Mouse (Mus musculus) liver, embryonic 16.5 days (tissue): ENCODE measurements at regions not wholly inside any gene's neighbourhood (a gene's known extent, or its start where the extent isn't known, plus 50 kb on each side); places are given as distances from the start of the nearest gene placed in this dataset.

Source experiments
- ATAC-seq: fragments of 200-750 bp; cut with Nextera tagmentation; 2 replicates; pipeline ENCODE4 v1.8.0; 2017; ENCODE audit warnings: low read depth, mild to moderate bottlenecking, moderate number of reproducible peaks, moderate library complexity
- H3K27ac ChIP-seq: fragments of 300-500 bp; sonication (generic); 2 replicates; pipeline ENCODE4 v1.5.1; 2014; ENCODE audit warnings: mild to moderate bottlenecking, low read length
- H3K27me3 ChIP-seq: fragments of 300-500 bp; sonication (generic); 2 replicates; pipeline ENCODE4 v1.6.1; 2014; ENCODE audit warnings: low read depth, low read length, mixed read lengths; ENCODE audit not compliant: control insufficient read depth, insufficient read depth
- H3K36me3 ChIP-seq: fragments of 300-500 bp; sonication (generic); 2 replicates; pipeline ENCODE4 v1.6.1; 2014; ENCODE audit warnings: mild to moderate bottlenecking; ENCODE audit not compliant: control insufficient read depth, insufficient read depth
- H3K4me1 ChIP-seq: fragments of 300-500 bp; sonication (generic); 2 replicates; pipeline ENCODE4 v1.6.1; 2014; ENCODE audit warnings: low read depth, low read length, mixed read lengths; ENCODE audit not compliant: control insufficient read depth
- H3K4me2 ChIP-seq: fragments of 300-500 bp; sonication (generic); 2 replicates; pipeline ENCODE4 v1.6.1; 2014; ENCODE audit warnings: low read depth, low read length, mixed read lengths
- H3K4me3 ChIP-seq: fragments of 300-500 bp; sonication (generic); 2 replicates; pipeline ENCODE4 v1.5.1; 2014; ENCODE audit warnings: low read depth, mild to moderate bottlenecking, low read length
- H3K9ac ChIP-seq: fragments of 300-500 bp; sonication (generic); 2 replicates; pipeline ENCODE4 v1.6.1; 2014; ENCODE audit warnings: low read depth, low read length
- H3K9me3 ChIP-seq: fragments of 300-500 bp; sonication (generic); replicated peaks from 2 replicates; pipeline ENCODE4 v1.6.1; 2016; ENCODE audit warnings: low read length; ENCODE audit not compliant: control insufficient read depth
- WGBS: fragments of 180-500 bp; shearing (Covaris S2); extraction: QIAGEN DNeasy Blood & Tissue Kit; methylation state at CpG from one replicate; pipeline ENCODE4 v1.1.7; 2014; ENCODE audit not compliant: insufficient replicate concordance; 5-methylcytosine and 5-hydroxymethylcytosine counted together

DNA sequence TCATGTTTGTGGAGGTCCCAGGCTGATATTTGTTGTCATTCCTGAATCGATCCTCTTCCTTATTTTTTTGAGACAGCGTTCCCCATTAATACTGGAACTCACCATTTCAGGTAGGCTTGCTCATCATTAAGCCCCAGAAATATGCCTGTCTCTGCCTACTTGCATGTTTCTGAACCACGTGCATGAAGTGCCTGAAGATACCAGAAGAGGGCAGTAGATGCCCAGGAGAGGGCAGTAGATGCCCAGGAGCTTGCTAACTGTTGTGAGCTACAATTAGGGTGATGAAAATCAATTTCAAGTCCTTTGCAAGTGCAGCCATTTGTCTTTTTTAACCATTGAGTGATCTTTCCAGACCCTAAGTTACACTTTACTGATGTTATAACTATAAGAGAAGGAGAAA is 871.6 kb upstream of the Ddx18 start:
- Histone ChIP-seq H3K4me2 (no peak overlapping the region), H3K27ac (no peak overlapping the region), H3K27me3 (no peaks in the 10 kb centered on the region), H3K4me1 (no peaks in the 10 kb centered on the region), H3K36me3 (no peaks in the 10 kb centered on the region), H3K4me3 (no peak overlapping the region), H3K9ac (no peak overlapping the region), H3K9me3 (no peaks in the 10 kb centered on the region)
- ATAC-seq, result no peak
- 36% methylated on average over 3 of the region's 3 CpGs for WGBS

DNA sequence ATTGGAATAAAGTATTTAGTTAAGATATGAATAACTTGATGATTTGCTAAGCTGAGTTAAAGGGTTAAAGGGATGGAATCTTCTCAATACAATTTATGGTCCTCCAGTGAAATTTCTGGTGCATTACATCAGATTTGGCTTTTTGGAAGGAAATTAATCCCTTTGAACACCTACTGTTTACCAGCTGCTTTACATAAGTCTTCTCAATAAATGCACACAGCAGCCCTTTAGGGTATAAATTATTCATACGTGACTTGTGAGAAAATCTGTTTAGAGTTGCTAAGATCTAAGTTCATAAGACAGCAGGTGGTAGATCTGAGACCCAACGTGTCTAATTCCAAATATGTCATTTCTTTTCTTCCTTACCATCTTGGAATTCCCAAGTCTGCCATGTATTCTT is 855.7 kb upstream of the Ddx18 start:
- 46% methylated on average over 2 of the region's 2 CpGs for WGBS

DNA sequence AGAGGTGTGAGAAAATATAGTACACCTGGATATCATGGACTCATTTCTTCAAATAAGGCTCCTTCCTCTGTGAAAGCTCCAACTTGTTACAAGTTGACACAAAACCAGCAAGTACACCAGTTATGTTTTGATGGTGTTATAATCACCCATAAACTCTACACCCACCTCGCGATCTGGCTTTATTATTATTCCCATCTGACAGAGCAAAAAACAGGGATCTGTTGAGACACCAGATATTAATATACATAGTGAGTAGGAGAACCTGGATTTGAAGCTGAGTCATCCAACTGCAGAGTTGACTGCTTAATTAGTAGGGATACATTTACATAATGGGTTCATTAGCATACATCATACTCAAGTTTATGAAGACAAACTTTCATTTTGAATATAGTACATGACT is 828.6 kb upstream of the Ddx18 start:
- Histone ChIP-seq H3K4me2 (no peak overlapping the region), H3K36me3 (no peaks in the 10 kb centered on the region)
- 64% methylated on average over 2 of the region's 2 CpGs for WGBS

More for the DNA sequence above, 855.7 kb upstream of the Ddx18 start:
- Histone ChIP-seq H3K4me2 (no peak overlapping the region), H3K27me3 (no peaks in the 10 kb centered on the region), H3K4me3 (no peak overlapping the region), H3K4me1 (no peaks in the 10 kb centered on the region), H3K36me3 (no peaks in the 10 kb centered on the region), H3K9me3 (no peaks in the 10 kb centered on the region), H3K9ac (no peak overlapping the region), H3K27ac (no peak overlapping the region)
- ATAC-seq, result no peak

DNA sequence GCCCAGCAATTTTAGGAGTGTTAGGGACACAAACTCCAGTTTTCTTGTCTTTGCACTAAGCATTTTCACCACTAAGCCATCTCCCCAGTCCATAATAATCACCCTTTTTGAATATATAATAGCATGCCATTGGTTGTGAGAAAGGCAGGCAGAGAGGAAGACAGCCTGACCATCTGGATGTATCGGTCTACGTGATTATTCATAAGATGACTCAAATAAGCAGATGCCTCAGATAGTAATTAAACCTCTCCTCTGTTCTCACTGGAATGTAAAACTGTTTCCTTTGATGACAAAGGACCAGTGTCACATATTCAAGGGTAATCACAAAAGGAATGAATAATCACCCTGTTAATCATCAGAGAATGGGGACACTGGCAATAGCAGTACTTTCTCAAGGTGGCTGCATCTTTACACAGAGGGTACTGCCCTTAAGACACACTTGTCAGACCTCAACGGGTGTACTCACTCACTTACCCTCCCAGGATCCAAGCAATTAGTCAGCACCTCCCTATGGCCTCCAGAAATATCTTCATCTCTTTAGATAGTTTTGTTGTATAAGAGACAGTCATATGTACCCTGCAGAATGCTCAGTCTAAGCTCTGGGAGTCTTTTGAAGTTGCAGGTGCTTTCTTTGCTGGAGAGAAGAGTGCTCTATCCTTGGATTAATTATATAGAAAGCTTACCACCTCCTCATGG is 826.0 kb upstream of the Ddx18 start:
- Histone ChIP-seq H3K4me1 (no peaks in the 10 kb centered on the region), H3K4me3 (no peak overlapping the region), H3K4me2 (no peak overlapping the region), H3K27me3 (no peaks in the 10 kb centered on the region), H3K27ac (no peak overlapping the region), H3K9ac (no peak overlapping the region), H3K36me3 (no peaks in the 10 kb centered on the region), H3K9me3 (no peaks in the 10 kb centered on the region; the same call in 1 of the 2 replicates)
- ATAC-seq, result no peak
- WGBS, result 61% methylated on average over 3 of the region's 3 CpGs

More for the DNA sequence above, 828.6 kb upstream of the Ddx18 start:
- no peak for ATAC-seq
- Histone ChIP-seq H3K4me3 (no peak overlapping the region), H3K9ac (no peak overlapping the region), H3K4me1 (no peaks in the 10 kb centered on the region), H3K27ac (no peak overlapping the region), H3K9me3 (no peaks in the 10 kb centered on the region), H3K27me3 (no peaks in the 10 kb centered on the region)

DNA sequence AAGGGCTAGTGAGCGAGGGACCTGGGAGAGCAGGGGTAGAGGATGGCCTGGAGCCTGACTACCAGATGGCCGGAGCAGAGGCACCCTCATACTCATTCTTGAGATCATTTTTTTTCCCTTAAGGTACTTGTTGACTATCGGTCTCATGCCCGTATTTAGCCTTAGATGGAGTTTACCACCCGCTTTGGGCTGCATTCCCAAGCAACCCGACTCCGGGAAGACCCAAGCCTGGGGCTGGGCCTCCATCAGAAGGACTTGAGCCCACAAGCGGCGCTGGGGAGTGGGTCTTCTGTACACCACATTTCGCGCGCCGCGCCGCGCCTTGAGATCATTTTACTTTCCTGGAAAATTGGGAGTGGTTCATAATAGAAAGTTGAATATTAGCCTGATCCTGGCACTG is 789.2 kb upstream of the Ddx18 start:
- peak; percentile 100 for ATAC-seq
- no peak overlapping the region for H3K4me2 ChIP-seq
- no peak overlapping the region for H3K27ac ChIP-seq
- 80% methylated on average over 16 of the region's 16 CpGs for WGBS
- H3K4me3 ChIP-seq, result no peak overlapping the region
- no peaks in the 10 kb centered on the region for H3K9me3 ChIP-seq
- no peak overlapping the region for H3K9ac ChIP-seq
- H3K36me3 ChIP-seq, result no peaks in the 10 kb centered on the region
- no peaks in the 10 kb centered on the region for H3K27me3 ChIP-seq
- H3K4me1 ChIP-seq, result no peaks in the 10 kb centered on the region

- no peak for ATAC-seq
- H3K36me3 ChIP-seq, result no peaks in the 10 kb centered on the region
- no peaks in the 10 kb centered on the region for H3K9me3 ChIP-seq
Measured at GRCm38 (mm10) chr1:122351530-122351929, 783.7 kb upstream of the Ddx18 start.

GRCm38 (mm10) chr1:122333267-122333666 is 765.5 kb upstream of the Ddx18 start:
- no peaks in the 10 kb centered on the region for H3K4me1 ChIP-seq
- no peak overlapping the region for H3K4me2 ChIP-seq
- H3K4me3 ChIP-seq, result no peak overlapping the region
- H3K9ac ChIP-seq, result no peak overlapping the region
- ATAC-seq, result no peak
- WGBS, result 70% methylated on average over 6 of the region's 6 CpGs
- no peak overlapping the region for H3K27ac ChIP-seq
- no peaks in the 10 kb centered on the region for H3K9me3 ChIP-seq
- H3K36me3 ChIP-seq, result no peaks in the 10 kb centered on the region
- H3K27me3 ChIP-seq, result no peaks in the 10 kb centered on the region

More at GRCm38 (mm10) chr1:122351530-122351929, 783.7 kb upstream of the Ddx18 start:
- no peaks in the 10 kb centered on the region for H3K27me3 ChIP-seq
- H3K4me2 ChIP-seq, result no peak overlapping the region
- H3K4me3 ChIP-seq, result no peak overlapping the region
- H3K27ac ChIP-seq, result no peak overlapping the region
- H3K9ac ChIP-seq, result no peak overlapping the region
- no peaks in the 10 kb centered on the region for H3K4me1 ChIP-seq

- Histone ChIP-seq H3K9me3 (no peaks in the 10 kb centered on the region), H3K36me3 (no peaks in the 10 kb centered on the region), H3K9ac (no peak overlapping the region), H3K27ac (no peak overlapping the region), H3K4me2 (no peak overlapping the region), H3K27me3 (no peaks in the 10 kb centered on the region), H3K4me3 (no peak overlapping the region), H3K4me1 (no peaks in the 10 kb centered on the region)
- WGBS, result 30% methylated on average over 1 of the region's 1 CpGs
- ATAC-seq, result no peak
Measured at GRCm38 (mm10) chr1:122328276-122328675, 760.5 kb upstream of the Ddx18 start.
